Mouse (Mus musculus) heart, adult 2 months (tissue): ENCODE results near the gene Nit1. TPM values are rescaled to one million over a fixed set of nuclear protein-coding genes. Genes with fewer than 3 reads are reported as not detected.
A peak's percentile ranks its signal among the peaks of the same experiment; 100 is the strongest.
"Not testable (repeated sequence)": the region's sequence is repeated elsewhere in the genome, so short reads cannot be mapped to it uniquely, and the experiment has no call there.

Source experiments
- DNase-seq, 2 experiments: peaks; one replicate each; pipeline ENCODE4 v3.0.0; 2021
- H3K27ac ChIP-seq: fragments of 200-600 bp; 2 replicates; pipeline ENCODE4 v1.8.1; 2022
- H3K27me3 ChIP-seq: fragments of 200-500 bp; 2 replicates; pipeline ENCODE4 v1.6.1; 2012; ENCODE audit warnings: mild to moderate bottlenecking, low read length, inconsistent platforms, mixed read lengths; ENCODE audit not compliant: control insufficient read depth, insufficient read depth
- H3K36me3 ChIP-seq: fragments of 200-500 bp; 2 replicates; pipeline ENCODE4 v1.6.1; 2012; ENCODE audit warnings: low read length, inconsistent platforms; ENCODE audit not compliant: control insufficient read depth, insufficient read depth
- H3K4me1 ChIP-seq: fragments of 200-500 bp; 2 replicates; pipeline ENCODE4 v1.6.1; 2011; ENCODE audit warnings: low read length; ENCODE audit not compliant: control insufficient read depth, insufficient read depth
- H3K4me3 ChIP-seq: fragments of 200-600 bp; 2 replicates; pipeline ENCODE4 v1.8.1; 2022
- H3K79me2 ChIP-seq: fragments of 200-500 bp; replicated peaks from 2 replicates; pipeline ENCODE4 v1.6.1; 2012; ENCODE audit warnings: mild to moderate bottlenecking, inconsistent platforms, low read length, moderate library complexity, mixed read lengths; ENCODE audit not compliant: control insufficient read depth, insufficient read depth
- H3K9ac ChIP-seq: fragments of 200-500 bp; 2 replicates; pipeline ENCODE4 v1.6.1; 2012; ENCODE audit warnings: low read depth, mild to moderate bottlenecking, control low read depth, inconsistent platforms, low read length, mixed read lengths
- CTCF ChIP-seq: fragments of 200-600 bp; IDR thresholded peaks from 2 replicates; pipeline ENCODE4 v1.8.1; 2022; ENCODE audit warnings: antibody characterized with exemption, mild to moderate bottlenecking, moderate library complexity
- EP300 ChIP-seq: fragments of 200-500 bp; IDR thresholded peaks from 2 replicates; pipeline ENCODE4 v1.6.1; 2011; ENCODE audit warnings: low read depth, low read length, control low read depth; ENCODE audit not compliant: insufficient read depth
- POLR2A ChIP-seq: fragments of 200-500 bp; IDR thresholded peaks from 2 replicates; pipeline ENCODE4 v1.6.1; 2011; ENCODE audit warnings: mild to moderate bottlenecking, low read depth, low read length, control low read depth; ENCODE audit not compliant: insufficient read depth
- WGBS: fragments of 180-500 bp; shearing (Covaris S2); methylation state at CpG from one replicate; pipeline ENCODE4 v1.1.7; 2018; 5-methylcytosine and 5-hydroxymethylcytosine counted together
- intact Hi-C: fragments of 180-260 bp; cut with DNase I; formaldehyde crosslinking; loops from one replicate; pipeline ENCODE4 v1.15.1; 2025
- polyA plus RNA-seq: library from polyadenylated mRNA; depleted of rRNA; stranded (reverse); fragments of >200 nt; gene quantifications from 2 replicates; pipeline ENCODE4 v1.2.3, GENCODE M21; 2012
- total RNA-seq, 2 experiments: library from RNA; stranded (reverse); gene quantifications; 2 replicates each; pipeline ENCODE4 v1.2.3; 2021

The Nit1 gene
- total and polyA plus RNA-seq, 3 experiments = 25.9 to 40.1 (median 32.7) TPM

- no peak overlapping the region for H3K27ac ChIP-seq
- no peaks in the 10 kb centered on the region for H3K27me3 ChIP-seq
- WGBS = 100% methylated on average over 1 of the region's 1 CpGs
- TF ChIP-seq EP300 (no peak), POLR2A (no peak), CTCF (no peak)
- H3K4me1 ChIP-seq = peaks cover 2% of the 10 kb centered on the region; the same call in 1 of the 2 replicates
- H3K4me3 ChIP-seq = no peak overlapping the region
- H3K9ac ChIP-seq = no peak overlapping the region
- no peaks in the 10 kb centered on the region for H3K79me2 ChIP-seq
- intact Hi-C loops = loop anchor here (2.0 to 5.0 kb wide), 2 partner anchors 35 to 245 kb away; no protein-coding TSS in a partner anchor
- no peak for DNase-seq
- peaks cover 4% of the 10 kb centered on the region; the same call in 1 of the 2 replicates for H3K36me3 ChIP-seq
Observed at GRCm38 (mm10) chr1:171322012-171322411, 23.4 kb downstream of the Nit1 start.

DNA sequence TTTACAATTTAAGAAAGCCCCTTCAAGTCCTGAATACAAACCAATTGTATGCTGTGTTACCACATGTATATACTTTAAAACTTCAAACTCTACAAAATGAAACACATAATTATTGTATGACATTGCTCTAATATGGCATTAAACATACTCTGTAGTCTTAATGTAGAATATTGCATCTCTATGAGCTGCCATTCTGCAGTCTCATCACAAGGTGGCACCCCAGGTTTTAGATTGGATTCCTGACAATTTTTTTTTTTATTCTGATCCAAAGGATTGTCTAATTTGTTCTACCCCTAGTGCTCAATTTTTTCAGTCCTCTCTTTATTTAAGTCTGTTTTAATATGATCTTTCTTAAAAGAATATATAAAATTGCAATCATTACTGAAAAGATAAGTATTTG is 24.0 kb downstream of the Nit1 start:
- Histone ChIP-seq H3K27me3 (no peaks in the 10 kb centered on the region), H3K4me1 (peaks cover 2% of the 10 kb centered on the region; the same call in 1 of the 2 replicates), H3K9ac (no peak overlapping the region), H3K36me3 (peaks cover 4% of the 10 kb centered on the region; the same call in 1 of the 2 replicates), H3K79me2 (no peaks in the 10 kb centered on the region), H3K27ac (no peak overlapping the region), H3K4me3 (no peak overlapping the region)
- intact Hi-C loops = loop anchor here (5.0 kb wide), 1 partner anchor 246 kb away; no protein-coding TSS in a partner anchor
- TF ChIP-seq EP300 = no peak
- TF ChIP-seq CTCF = peak; percentile 82
- DNase-seq = no peak

- no peak for TF ChIP-seq EP300
- TF ChIP-seq POLR2A = 0 out of 2 replicates have a peak, but pooled peaks have one; percentile 14
- intact Hi-C loops = loop anchor here (5.0 kb wide), 1 partner anchor 247 kb away; no protein-coding TSS in a partner anchor
- no peaks in the 10 kb centered on the region for H3K79me2 ChIP-seq
- no peak for DNase-seq
- no peaks in the 10 kb centered on the region for H3K36me3 ChIP-seq
- no peak overlapping the region for H3K4me3 ChIP-seq
- H3K27me3 ChIP-seq = no peaks in the 10 kb centered on the region
- H3K27ac ChIP-seq = no peak overlapping the region
- H3K4me1 ChIP-seq = no peaks in the 10 kb centered on the region
- no peak overlapping the region for H3K9ac ChIP-seq
- WGBS = 21% methylated on average over 5 of the region's 5 CpGs
Observed at GRCm38 (mm10) chr1:171320151-171320550, 25.3 kb downstream of the Nit1 start.

DNA sequence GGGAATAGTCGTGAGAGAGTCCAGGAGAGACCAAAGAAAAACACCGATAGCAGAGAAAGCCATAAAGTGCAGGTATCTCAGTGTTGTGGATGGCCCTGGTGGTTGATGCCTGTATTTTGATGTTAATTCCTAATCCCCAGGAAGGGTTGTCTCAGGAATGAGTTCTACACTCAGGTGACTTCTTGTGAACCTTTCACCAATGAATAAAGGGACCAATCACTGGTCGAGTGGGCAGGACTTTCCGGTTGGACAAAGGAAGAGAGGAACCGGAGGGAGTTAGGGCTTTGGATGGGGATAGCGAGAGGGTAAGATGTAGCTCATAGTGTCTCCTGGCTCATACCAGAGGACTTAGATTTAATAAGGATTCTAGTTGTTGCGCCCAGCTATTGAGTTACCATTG is 25.7 kb downstream of the Nit1 start:
- Histone ChIP-seq H3K27ac (no peak overlapping the region), H3K4me1 (no peaks in the 10 kb centered on the region), H3K36me3 (no peaks in the 10 kb centered on the region), H3K9ac (no peak overlapping the region), H3K79me2 (no peaks in the 10 kb centered on the region), H3K4me3 (no peak overlapping the region), H3K27me3 (no peaks in the 10 kb centered on the region)
- WGBS = 20% methylated on average over 7 of the region's 7 CpGs
- intact Hi-C loops = loop anchor here (5.0 kb wide), 1 partner anchor 248 kb away; no protein-coding TSS in a partner anchor
- DNase-seq = no peak
- no peak for TF ChIP-seq EP300
- no peak for TF ChIP-seq CTCF
- no peak for TF ChIP-seq POLR2A

DNA sequence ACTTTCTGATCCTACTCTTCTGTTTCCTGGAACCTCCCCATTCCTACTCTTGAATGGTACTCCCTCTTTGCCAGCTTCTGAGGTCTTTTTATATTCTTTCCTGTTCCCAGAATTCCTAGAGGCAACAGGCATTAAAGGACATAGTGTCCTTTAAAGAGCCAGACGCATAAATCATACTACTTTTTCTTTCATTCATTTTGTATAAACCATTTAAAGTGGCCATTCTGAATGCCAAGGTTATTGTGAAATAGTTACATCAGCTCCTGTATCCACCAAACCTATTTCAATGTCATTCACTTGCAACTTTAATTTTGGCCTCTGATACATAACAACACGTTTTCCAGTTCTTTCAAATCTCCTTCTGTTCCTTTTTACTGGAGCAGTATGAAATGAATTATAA is 36.1 kb downstream of the Nit1 start:
- H3K79me2 ChIP-seq = no peaks in the 10 kb centered on the region
- intact Hi-C loops = no loop called here
- no peak overlapping the region for H3K9ac ChIP-seq

DNA sequence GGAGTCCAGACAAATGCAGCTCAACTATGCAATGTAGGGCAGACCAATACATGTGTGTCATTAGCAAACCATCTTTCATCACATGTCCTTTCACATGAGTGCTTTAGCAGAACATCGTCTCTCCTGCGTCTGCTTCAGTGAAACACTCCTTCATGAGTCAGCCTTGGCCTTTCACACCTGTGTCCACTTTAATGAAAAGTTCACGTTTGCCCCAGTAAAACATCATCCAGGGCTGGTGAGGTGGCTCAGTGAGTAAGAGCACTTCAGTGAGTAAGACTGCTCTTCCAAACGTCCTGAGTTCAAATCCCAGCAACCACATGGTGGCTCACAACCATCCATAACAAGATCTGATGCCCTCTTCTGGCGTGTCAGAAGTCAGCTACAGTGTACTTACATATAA is 39.3 kb downstream of the Nit1 start:
- H3K4me1 ChIP-seq, H3K27me3 ChIP-seq, H3K27ac ChIP-seq, H3K4me3 ChIP-seq, intact Hi-C loops, DNase-seq, H3K79me2 ChIP-seq, H3K9ac ChIP-seq, H3K36me3 ChIP-seq: not testable (repeated sequence)
- 68% methylated on average over 5 of the region's 5 CpGs for WGBS
- 0 out of 2 replicates have a peak, but pooled peaks have one; percentile 8 for TF ChIP-seq CTCF

More for the DNA sequence above, 36.1 kb downstream of the Nit1 start:
- TF ChIP-seq CTCF = no peak
- no peak for TF ChIP-seq EP300
- TF ChIP-seq POLR2A = no peak
- Histone ChIP-seq H3K27me3 (no peaks in the 10 kb centered on the region), H3K4me1 (no peaks in the 10 kb centered on the region), H3K4me3 (no peak overlapping the region), H3K27ac (no peak overlapping the region), H3K36me3 (no peaks in the 10 kb centered on the region)
- no peak for DNase-seq
- 61% methylated on average over 2 of the region's 2 CpGs for WGBS
